Mouse (Mus musculus) spleen, postnatal 4 days (tissue): Measurements from ENCODE around the gene Plcd1.

Experiments used
- DNase-seq, 2 experiments: peaks; one replicate each; pipeline ENCODE4 v3.0.0; 2022; ENCODE audit warnings: low spot score in 2 of 2

Plcd1 gene

GRCm38 (mm10) chr9:119025263-119025662, 68.0 kb downstream of the Plcd1 start:
- no peak for DNase-seq

GRCm38 (mm10) chr9:119021731-119022130, 71.6 kb downstream of the Plcd1 start:
- DNase-seq, result no peak
